Mouse (Mus musculus) heart, embryonic 16.5 days (tissue): Measurements from ENCODE around the gene Sgsm1. TPM values are rescaled to one million over a fixed set of nuclear protein-coding genes. Genes with fewer than 3 reads are reported as not detected.

Source experiments
- ATAC-seq: fragments of 200-750 bp; cut with Nextera tagmentation; replicated peaks from 2 replicates; pipeline ENCODE4 v1.8.0; 2017; ENCODE audit warnings: moderate number of reproducible peaks; ENCODE audit not compliant: insufficient read depth, low FRiP score; ENCODE audit errors: extremely low read depth
- H3K27ac ChIP-seq: fragments of 300-500 bp; sonication (generic); 2 replicates; pipeline ENCODE4 v1.5.1; 2014; ENCODE audit warnings: mild to moderate bottlenecking, low read length, control low read depth, moderate library complexity
- H3K27me3 ChIP-seq: fragments of 300-500 bp; sonication (generic); 2 replicates; pipeline ENCODE4 v1.6.1; 2014; ENCODE audit warnings: low read length, mixed read lengths; ENCODE audit not compliant: control insufficient read depth, insufficient read depth
- H3K36me3 ChIP-seq: fragments of 300-500 bp; sonication (generic); 2 replicates; pipeline ENCODE4 v1.6.1; 2014; ENCODE audit not compliant: control insufficient read depth, insufficient read depth
- H3K4me1 ChIP-seq: fragments of 300-500 bp; sonication (generic); 2 replicates; pipeline ENCODE4 v1.6.1; 2014; ENCODE audit warnings: low read length, mixed read lengths; ENCODE audit not compliant: control insufficient read depth, insufficient read depth
- H3K4me2 ChIP-seq: fragments of 300-500 bp; sonication (generic); 2 replicates; pipeline ENCODE4 v1.6.1; 2014; ENCODE audit warnings: low read depth, mild to moderate bottlenecking, control low read depth, low read length
- H3K4me3 ChIP-seq: fragments of 300-500 bp; sonication (generic); 2 replicates; pipeline ENCODE4 v1.5.1; 2014; ENCODE audit warnings: mild to moderate bottlenecking, control low read depth, low read length
- H3K9ac ChIP-seq: fragments of 300-500 bp; sonication (generic); 2 replicates; pipeline ENCODE4 v1.6.1; 2014; ENCODE audit warnings: low read length, control low read depth
- H3K9me3 ChIP-seq: fragments of 300-500 bp; sonication (generic); replicated peaks from 2 replicates; pipeline ENCODE4 v1.6.1; 2016; ENCODE audit warnings: low read length; ENCODE audit not compliant: control insufficient read depth
- WGBS: fragments of 180-500 bp; shearing (Covaris S2); extraction: QIAGEN DNeasy Blood & Tissue Kit; methylation state at CpG from one replicate; pipeline ENCODE4 v1.1.7; 2014; 5-methylcytosine and 5-hydroxymethylcytosine counted together
- polyA plus RNA-seq: library from polyadenylated mRNA; unstranded; fragments of >200 nt; fragmentation: Nextera tagmentation; extraction: Ambion mirVana; gene quantifications from 2 replicates; pipeline ENCODE4 v1.2.1, GENCODE M21; 2015

Sgsm1 gene
- polyA plus RNA-seq, 1 experiment from 2014 or later, result 1.0 TPM

- Histone ChIP-seq H3K9ac (no peak overlapping the region), H3K36me3 (no peaks in the 10 kb centered on the region), H3K4me1 (no peaks in the 10 kb centered on the region; the same call in 1 of the 2 replicates), H3K9me3 (peaks cover 4% of the 10 kb centered on the region; the same call in 1 of the 2 replicates), H3K4me3 (no peak overlapping the region), H3K27me3 (peaks cover 4% of the 10 kb centered on the region; the same call in 1 of the 2 replicates), H3K4me2 (0 out of 2 replicates have a peak overlapping the region, but pooled peaks have one; percentile 4), H3K27ac (no peak overlapping the region)
- ATAC-seq, result no peak
- WGBS, result 81% methylated on average over 6 of the region's 6 CpGs
Measured at GRCm38 (mm10) chr5:113219450-113219849, 91.1 kb downstream of the Sgsm1 start.

GRCm38 (mm10) chr5:113218617-113219235, 91.9 kb downstream of the Sgsm1 start:
- 0 out of 2 replicates have a peak overlapping the region, but pooled peaks have one; percentile 3 for H3K4me2 ChIP-seq
- H3K36me3 ChIP-seq, result no peaks in the 10 kb centered on the region
- H3K27ac ChIP-seq, result no peak overlapping the region
- H3K4me3 ChIP-seq, result no peak overlapping the region
- peaks cover 4% of the 10 kb centered on the region; the same call in 1 of the 2 replicates for H3K27me3 ChIP-seq
- no peaks in the 10 kb centered on the region; the same call in 1 of the 2 replicates for H3K4me1 ChIP-seq
- no peak overlapping the region for H3K9ac ChIP-seq
- H3K9me3 ChIP-seq, result peaks cover 4% of the 10 kb centered on the region; the same call in 1 of the 2 replicates
- ATAC-seq, result no peak
- WGBS, result 65% methylated on average over 17 of the region's 17 CpGs

- no peak for ATAC-seq
- peaks cover 4% of the 10 kb centered on the region; the same call in 1 of the 2 replicates for H3K9me3 ChIP-seq
- H3K27me3 ChIP-seq, result peaks cover 4% of the 10 kb centered on the region; the same call in 1 of the 2 replicates
- no peak overlapping the region for H3K27ac ChIP-seq
- H3K4me3 ChIP-seq, result no peak overlapping the region
- no peak overlapping the region for H3K9ac ChIP-seq
- 84% methylated on average over 12 of the region's 12 CpGs for WGBS
- no peak overlapping the region for H3K4me2 ChIP-seq
- no peaks in the 10 kb centered on the region; the same call in 1 of the 2 replicates for H3K4me1 ChIP-seq
- H3K36me3 ChIP-seq, result no peaks in the 10 kb centered on the region
Measured at GRCm38 (mm10) chr5:113217076-113217475, 93.5 kb downstream of the Sgsm1 start.

GRCm38 (mm10) chr5:113216328-113216960, 94.1 kb downstream of the Sgsm1 start:
- Histone ChIP-seq H3K4me1 (no peaks in the 10 kb centered on the region; the same call in 1 of the 2 replicates), H3K36me3 (no peaks in the 10 kb centered on the region), H3K4me3 (no peak overlapping the region), H3K27ac (no peak overlapping the region), H3K27me3 (peaks cover 4% of the 10 kb centered on the region; the same call in 1 of the 2 replicates), H3K9ac (no peak overlapping the region), H3K4me2 (no peak overlapping the region), H3K9me3 (peaks cover 3% of the 10 kb centered on the region; the same call in 1 of the 2 replicates)
- no peak for ATAC-seq
- WGBS, result 64% methylated on average over 14 of the region's 14 CpGs

- no peak overlapping the region for H3K4me2 ChIP-seq
- no peaks in the 10 kb centered on the region for H3K36me3 ChIP-seq
- H3K27me3 ChIP-seq, result peaks cover 4% of the 10 kb centered on the region; the same call in 1 of the 2 replicates
- no peak overlapping the region for H3K9ac ChIP-seq
- WGBS, result 61% methylated on average over 9 of the region's 9 CpGs
- H3K4me1 ChIP-seq, result no peaks in the 10 kb centered on the region
- no peaks in the 10 kb centered on the region for H3K9me3 ChIP-seq
- no peak for ATAC-seq
- no peak overlapping the region for H3K27ac ChIP-seq
- H3K4me3 ChIP-seq, result no peak overlapping the region
Measured at GRCm38 (mm10) chr5:113215610-113216011, 95.0 kb downstream of the Sgsm1 start.

GRCm38 (mm10) chr5:113214455-113214854, 96.1 kb downstream of the Sgsm1 start:
- Histone ChIP-seq H3K9me3 (no peaks in the 10 kb centered on the region), H3K27me3 (no peaks in the 10 kb centered on the region), H3K4me2 (no peak overlapping the region), H3K4me3 (no peak overlapping the region), H3K27ac (no peak overlapping the region), H3K4me1 (0 out of 2 replicates have a peak, but pooled peaks cover 2% of the 10 kb centered on the region), H3K36me3 (no peaks in the 10 kb centered on the region), H3K9ac (no peak overlapping the region)
- ATAC-seq, result 0 out of 2 replicates have a peak, but pooled peaks have one; percentile 6
- WGBS, result 46% methylated on average over 11 of the region's 11 CpGs

- Histone ChIP-seq H3K4me2 (no peak overlapping the region), H3K9me3 (no peaks in the 10 kb centered on the region), H3K4me3 (no peak overlapping the region), H3K27me3 (no peaks in the 10 kb centered on the region), H3K27ac (no peak overlapping the region), H3K9ac (no peak overlapping the region), H3K36me3 (no peaks in the 10 kb centered on the region), H3K4me1 (0 out of 2 replicates have a peak, but pooled peaks cover 5% of the 10 kb centered on the region)
- 82% methylated on average over 8 of the region's 8 CpGs for WGBS
- no peak for ATAC-seq
Measured at GRCm38 (mm10) chr5:113214041-113214440, 96.5 kb downstream of the Sgsm1 start.

- H3K27ac ChIP-seq, result no peak overlapping the region
Measured at GRCm38 (mm10) chr5:113212156-113212835, 98.3 kb downstream of the Sgsm1 start.

More at GRCm38 (mm10) chr5:113212156-113212835, 98.3 kb downstream of the Sgsm1 start:
- Histone ChIP-seq H3K4me3 (no peak overlapping the region), H3K4me2 (no peak overlapping the region), H3K27me3 (no peaks in the 10 kb centered on the region), H3K9me3 (no peaks in the 10 kb centered on the region), H3K4me1 (0 out of 2 replicates have a peak, but pooled peaks cover 5% of the 10 kb centered on the region), H3K9ac (no peak overlapping the region), H3K36me3 (no peaks in the 10 kb centered on the region)
- 75% methylated on average over 10 of the region's 10 CpGs for WGBS
- ATAC-seq, result no peak
